Mouse (Mus musculus) Muller cell, postnatal 12 days (primary cell): ENCODE data around the gene Smim14.
"Not testable (repeated sequence)": the region's sequence is repeated elsewhere in the genome, so short reads cannot be mapped to it uniquely, and the experiment has no call there.

ENCODE experiments used
- DNase-seq: peaks from one replicate; pipeline ENCODE4 v3.0.0-alpha.2; 2015; ENCODE audit errors: inconsistent ontology term

The Smim14 gene

GRCm38 (mm10) chr5:65521803-65522202, 15.2 kb downstream of the Smim14 start:
- DNase-seq, result no peak

- no peak for DNase-seq
Measured at GRCm38 (mm10) chr5:65514635-65515278, 22.2 kb downstream of the Smim14 start.

- DNase-seq, result no peak
Measured at GRCm38 (mm10) chr5:65513506-65513905, 23.5 kb downstream of the Smim14 start.

GRCm38 (mm10) chr5:65508395-65508794, 28.6 kb downstream of the Smim14 start:
- no peak for DNase-seq

- DNase-seq, result no peak
Measured at GRCm38 (mm10) chr5:65505786-65506185, 31.2 kb downstream of the Smim14 start.

GRCm38 (mm10) chr5:65501407-65501806, 35.6 kb downstream of the Smim14 start:
- no peak for DNase-seq

GRCm38 (mm10) chr5:65500231-65500630, 36.8 kb downstream of the Smim14 start:
- no peak for DNase-seq

GRCm38 (mm10) chr5:65492716-65493531, 44.1 kb downstream of the Smim14 start, which contains the start of gene Gm43552:
TSS of gene Gm43552 (minus strand) at chr5:65492833.
- peak; percentile 98 for DNase-seq

- DNase-seq, result peak; percentile 87
Measured at GRCm38 (mm10) chr5:65491767-65492715, 44.9 kb downstream of the Smim14 start.

GRCm38 (mm10) chr5:65489830-65490229, 47.2 kb downstream of the Smim14 start:
- peak; percentile 70 for DNase-seq

- DNase-seq, result no peak
Measured at GRCm38 (mm10) chr5:65488725-65489124, 48.3 kb downstream of the Smim14 start.

GRCm38 (mm10) chr5:65487381-65487780, 49.6 kb downstream of the Smim14 start:
- no peak for DNase-seq

GRCm38 (mm10) chr5:65486514-65486913, 50.5 kb downstream of the Smim14 start:
- no peak for DNase-seq

GRCm38 (mm10) chr5:65482996-65483395, 54.0 kb downstream of the Smim14 start:
- no peak for DNase-seq

- no peak for DNase-seq
Measured at GRCm38 (mm10) chr5:65480511-65480910, 56.5 kb downstream of the Smim14 start.

GRCm38 (mm10) chr5:65479681-65480445, 57.1 kb downstream of the Smim14 start:
- DNase-seq, result no peak

GRCm38 (mm10) chr5:65478224-65478623, 58.8 kb downstream of the Smim14 start:
- DNase-seq, result no peak

GRCm38 (mm10) chr5:65476739-65477138, 60.2 kb downstream of the Smim14 start:
- not testable (repeated sequence) for DNase-seq

- peak; percentile 72 for DNase-seq
Measured at GRCm38 (mm10) chr5:65475806-65476205, 61.2 kb downstream of the Smim14 start.

- no peak for DNase-seq
Measured at GRCm38 (mm10) chr5:65469766-65470165, 67.2 kb downstream of the Smim14 start.

- no peak for DNase-seq
Measured at GRCm38 (mm10) chr5:65466911-65467310, 70.1 kb downstream of the Smim14 start.
